Mouse (Mus musculus) hindbrain, embryonic 12.5 days (tissue): ENCODE measurements around the gene Fam186b. TPM values are rescaled to one million over a fixed set of nuclear protein-coding genes. Genes with fewer than 3 reads are reported as not detected.

ENCODE experiments used
- polyA plus RNA-seq: library from polyadenylated mRNA; unstranded; fragments of >200 nt; fragmentation: Nextera tagmentation; extraction: Ambion mirVana; gene quantifications from 2 replicates; pipeline ENCODE4 v1.2.1, GENCODE M21; 2016

Gene Fam186b
- polyA plus RNA-seq, 1 experiment from 2014 or later: 0.22 TPM

Other genes starting within 250 kb of the Fam186b start
- 23.3 and 35.6 TPM in 2 replicates for gene Prph, start 240.7 kb downstream of the Fam186b start, polyA plus RNA-seq
- 24.1 and 29.2 TPM in 2 replicates for gene Troap, start 221.3 kb downstream of the Fam186b start, polyA plus RNA-seq
- gene C1ql4, start 208.1 kb downstream of the Fam186b start, polyA plus RNA-seq: 18.4 and 18.7 TPM in 2 replicates
- gene Dnajc22, start 202.7 kb downstream of the Fam186b start, polyA plus RNA-seq: 3.2 and 3.3 TPM in 2 replicates
- 72.7 and 73.6 TPM in 2 replicates for gene Spats2, start 170.0 kb downstream of the Fam186b start, polyA plus RNA-seq
- 0.40 TPM in 1 of 2 replicates, not detected in the other for gene Kcnh3, start 71.0 kb downstream of the Fam186b start, polyA plus RNA-seq
- 178 and 179 TPM in 2 replicates for gene Mcrs1, start 43.9 kb downstream of the Fam186b start, polyA plus RNA-seq
- gene Prpf40b, start 801 bp downstream of the Fam186b start, polyA plus RNA-seq: 82.3 and 83.3 TPM in 2 replicates
- 19.7 and 23.4 TPM in 2 replicates for gene Fmnl3, start 74.6 kb upstream of the Fam186b start, polyA plus RNA-seq
- 271 and 274 TPM in 2 replicates for gene Tmbim6, start 97.0 kb upstream of the Fam186b start, polyA plus RNA-seq
- gene Nckap5l, start 161.9 kb upstream of the Fam186b start, polyA plus RNA-seq: 14.9 and 16.1 TPM in 2 replicates
- 18.9 TPM in 2 replicates for gene Bcdin3d, start 178.8 kb upstream of the Fam186b start, polyA plus RNA-seq
- gene Faim2, start 232.3 kb upstream of the Fam186b start, polyA plus RNA-seq: 2.9 and 5.5 TPM in 2 replicates